Mouse (Mus musculus) embryo, embryonic 9.5 days (tissue): ENCODE data around the gene Wdr38.
"Not testable (repeated sequence)": the region's sequence is repeated elsewhere in the genome, so short reads cannot be mapped to it uniquely, and the experiment has no call there.

ENCODE experiments used
- DNase-seq: peaks from one replicate; pipeline ENCODE4 v3.0.0-alpha.2; 2017; ENCODE audit errors: extremely low spot score

Wdr38 gene

DNA sequence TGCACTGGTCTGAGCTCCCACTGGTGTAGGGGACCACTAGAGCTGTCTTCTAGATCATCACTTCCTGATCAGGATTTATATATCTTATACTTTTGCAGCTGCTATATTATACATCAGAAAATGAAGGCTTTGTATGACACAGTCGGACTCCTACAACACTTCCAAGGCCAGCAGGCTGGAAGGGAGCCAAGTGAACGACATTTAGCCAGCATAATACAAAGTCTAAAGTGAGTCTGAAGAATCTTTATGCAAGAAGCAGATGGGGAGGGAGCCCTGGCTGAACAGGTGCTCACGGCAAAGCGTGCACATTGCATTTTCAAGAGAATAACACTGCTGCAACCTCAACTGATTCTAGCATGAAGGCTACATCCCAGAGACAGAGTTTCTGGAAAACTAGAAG lies 4.8 kb upstream of the Wdr38 start:
- DNase-seq: no peak

DNA sequence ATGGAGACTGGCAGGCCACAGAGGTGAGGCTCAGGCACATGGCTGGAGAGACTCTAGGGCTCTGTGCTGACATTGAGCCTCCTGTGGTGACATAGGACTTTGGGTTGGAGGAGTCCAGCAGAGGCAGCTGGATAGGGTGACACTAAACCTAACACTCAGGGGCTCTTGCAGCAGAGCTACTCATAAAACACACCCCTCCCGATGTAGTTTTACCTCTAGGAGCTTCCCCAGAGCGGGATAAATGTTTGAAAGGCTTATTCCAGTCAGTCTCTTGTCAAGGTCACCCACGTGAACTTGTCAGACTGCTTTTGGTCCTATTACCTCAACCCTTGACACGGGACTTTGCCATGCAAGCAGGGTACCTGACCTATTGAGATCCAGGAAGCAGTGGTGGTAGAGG lies 2.1 kb downstream of the Wdr38 start:
- DNase-seq: peak; percentile 27

DNA sequence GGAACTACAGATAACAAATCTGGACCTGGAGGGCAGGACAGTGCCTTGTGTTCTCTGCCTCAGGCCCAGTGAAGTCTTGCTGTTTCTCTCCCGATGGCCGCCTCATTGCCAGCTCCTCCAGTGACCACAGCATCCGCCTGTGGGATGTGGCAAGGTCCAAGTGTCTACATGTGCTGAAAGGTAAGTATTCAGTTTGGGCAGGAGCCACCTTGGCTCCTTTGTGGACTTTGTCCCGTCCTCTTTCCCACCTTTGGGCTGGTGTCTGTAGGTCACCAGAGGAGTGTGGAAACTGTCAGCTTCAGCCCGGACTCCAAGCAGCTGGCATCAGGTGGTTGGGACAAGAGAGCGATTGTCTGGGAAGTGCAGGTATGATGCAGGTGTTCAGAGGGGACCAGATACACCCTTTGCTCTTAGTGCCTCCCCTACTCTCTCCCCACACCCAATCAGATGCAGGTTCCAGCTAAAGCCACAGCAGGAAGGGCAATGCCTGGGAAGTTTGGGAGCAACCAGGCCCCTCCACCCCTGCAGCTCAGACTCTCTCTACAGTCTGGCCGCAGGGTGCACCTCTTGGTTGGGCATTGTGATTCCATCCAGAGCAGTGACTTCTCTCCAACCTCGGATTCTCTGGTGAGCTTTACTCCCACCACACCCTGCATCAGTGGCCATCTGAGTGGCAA lies 2.8 kb downstream of the Wdr38 start:
- DNase-seq: peak; percentile 20

DNA sequence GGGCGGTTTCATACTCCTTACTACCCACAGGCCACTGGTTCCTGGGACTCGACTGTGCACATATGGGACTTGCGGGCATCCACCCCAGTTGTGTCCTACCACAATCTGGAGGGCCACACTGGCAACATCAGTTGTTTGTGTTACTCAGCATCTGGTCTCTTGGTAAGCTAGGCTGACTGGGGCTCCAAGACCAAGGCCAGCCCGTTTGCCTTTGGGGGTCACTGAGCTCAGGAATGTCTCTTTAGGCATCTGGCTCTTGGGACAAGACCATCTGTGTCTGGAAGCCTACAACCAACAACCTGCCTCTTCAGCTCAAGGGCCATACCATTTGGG lies 3.3 kb downstream of the Wdr38 start:
- peak; percentile 29 for DNase-seq

DNA sequence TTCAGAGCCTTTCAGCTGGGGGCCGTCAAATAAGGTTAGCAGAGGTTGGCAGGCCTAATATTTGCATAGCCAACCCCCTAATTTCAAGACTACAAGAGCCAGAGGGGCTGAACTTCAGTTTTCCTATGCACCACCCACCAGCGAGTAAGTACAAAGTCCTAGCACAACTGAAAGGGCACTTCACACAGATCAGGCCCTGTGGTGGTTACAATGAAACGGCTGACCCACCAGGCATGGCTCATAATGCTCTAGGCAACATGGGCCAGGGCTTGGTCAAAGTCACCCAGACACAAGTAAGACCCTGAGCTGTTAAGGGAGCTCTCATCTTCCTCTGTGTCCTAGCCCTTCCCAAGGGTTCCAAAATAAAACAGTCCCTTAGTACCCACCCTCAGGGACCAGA lies 4.6 kb downstream of the Wdr38 start:
- no peak for DNase-seq

DNA sequence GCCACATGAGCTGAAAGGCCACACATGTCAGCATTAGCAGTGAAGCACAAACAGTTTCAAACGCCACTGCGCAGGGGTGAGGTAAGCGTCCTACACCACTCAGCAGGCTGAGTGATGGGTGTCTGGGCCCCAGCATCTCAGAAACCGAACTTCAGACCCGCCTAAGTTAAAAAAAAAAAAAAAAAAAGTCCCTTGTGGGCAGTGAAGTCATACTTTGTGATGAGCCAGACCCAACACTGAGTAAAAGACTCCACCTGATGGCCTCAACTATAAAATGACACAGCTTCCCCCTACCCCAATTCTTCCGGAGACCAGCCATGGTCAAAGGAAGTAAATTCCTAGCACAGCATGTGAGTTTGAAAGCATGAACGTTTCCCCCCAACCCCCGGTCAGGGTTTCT lies 5.8 kb downstream of the Wdr38 start:
- no peak for DNase-seq

DNA sequence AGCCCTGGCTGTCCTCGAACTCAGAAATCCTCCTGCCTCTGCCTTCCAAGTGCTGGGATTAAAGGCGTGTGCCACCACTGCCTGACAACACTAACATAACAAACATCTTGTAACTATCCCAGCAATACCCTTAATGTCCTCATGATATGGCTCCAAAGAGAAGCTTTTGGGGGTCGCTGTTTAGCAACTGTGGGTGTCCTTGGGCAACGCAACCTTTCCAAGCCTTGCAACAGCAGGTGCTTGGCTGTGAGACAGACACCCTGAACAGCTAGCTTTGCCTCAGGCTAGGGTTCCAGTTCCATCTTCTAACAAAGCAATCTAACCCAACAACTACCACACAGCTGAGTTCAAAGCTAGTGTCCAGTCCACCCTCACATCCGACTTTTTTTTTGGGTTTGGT lies 6.2 kb downstream of the Wdr38 start:
- DNase-seq: no peak

DNA sequence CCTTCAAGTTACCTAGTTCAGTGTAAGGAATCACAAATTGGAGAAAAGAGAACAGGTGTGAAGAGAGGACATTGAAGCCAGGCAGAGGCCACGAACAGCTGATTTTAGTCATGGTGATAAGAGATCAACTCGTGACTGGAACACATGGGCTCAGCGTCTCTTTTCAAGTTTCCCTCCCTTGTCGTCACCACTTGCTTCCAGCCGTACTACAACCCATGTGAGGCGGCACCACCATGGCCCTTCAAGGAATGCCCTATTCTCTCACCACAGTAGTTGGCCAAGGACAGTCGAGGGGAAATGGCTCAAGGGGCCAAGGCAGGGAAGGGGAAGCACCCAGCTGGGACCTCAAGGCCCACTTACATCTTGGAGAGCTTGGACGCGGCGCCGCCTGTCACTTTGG lies 7.1 kb downstream of the Wdr38 start:
- DNase-seq: peak; percentile 24

DNA sequence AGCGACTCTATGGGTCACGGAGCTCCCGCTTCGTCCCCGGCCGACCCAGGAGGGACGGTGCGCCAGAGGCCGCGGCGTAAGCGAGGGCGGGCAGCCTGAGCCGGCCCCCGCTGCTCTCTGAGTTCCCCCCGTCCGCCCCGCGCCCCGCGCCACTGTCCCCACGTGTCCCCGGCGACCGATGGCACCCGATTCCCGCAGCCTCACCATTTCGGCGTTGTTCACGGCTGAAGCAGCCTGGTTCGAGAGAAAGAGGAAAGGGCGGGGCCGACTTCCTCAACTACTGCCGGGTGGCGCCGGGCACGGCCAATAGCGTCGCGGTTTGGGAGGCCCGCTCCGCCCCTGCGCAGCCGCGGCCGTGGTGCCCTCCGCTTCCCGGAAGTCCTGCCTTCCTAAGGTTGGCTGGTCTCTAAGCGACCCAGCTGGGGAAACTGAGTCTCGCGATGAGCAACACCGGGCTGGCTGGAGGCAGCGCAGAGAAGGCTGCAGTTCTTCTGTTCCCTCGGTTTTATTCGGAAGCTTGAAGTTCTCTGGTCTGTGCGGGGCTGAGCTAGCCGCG lies 7.7 kb downstream of the Wdr38 start, which contains the start of gene Arpc5l:
TSS of gene Arpc5l (plus strand) at position 469 of the 556 bp plus-strand sequence.
- peak; percentile 88 for DNase-seq

DNA sequence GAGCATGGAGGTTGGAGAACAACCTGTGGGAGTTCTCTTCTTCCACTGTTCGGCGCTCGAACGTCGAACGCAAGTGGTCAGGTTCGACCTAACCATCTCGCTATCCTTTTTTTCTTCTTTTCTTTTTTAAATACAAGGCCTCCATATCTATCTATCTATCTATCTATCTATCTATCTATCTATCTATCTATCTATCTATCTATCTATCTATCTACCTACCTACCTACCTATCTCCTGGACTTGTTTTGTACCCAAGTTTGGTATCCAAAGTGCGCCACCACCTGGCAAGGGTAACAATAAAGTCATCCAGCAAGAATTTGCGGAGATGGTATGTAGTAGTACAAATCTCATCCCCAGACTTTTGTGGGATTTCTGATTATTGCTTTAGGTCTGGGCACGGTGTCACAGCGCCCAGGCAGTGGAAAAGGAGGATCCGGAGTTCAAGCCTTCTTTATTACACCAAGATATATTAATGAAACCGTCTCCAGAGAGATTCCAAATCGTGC lies 8.4 kb downstream of the Wdr38 start, which contains the start of gene Rpl35:
TSS of gene Rpl35 (minus strand) at position 51 of the 506 bp plus-strand sequence.
- DNase-seq: peak; percentile 42

DNA sequence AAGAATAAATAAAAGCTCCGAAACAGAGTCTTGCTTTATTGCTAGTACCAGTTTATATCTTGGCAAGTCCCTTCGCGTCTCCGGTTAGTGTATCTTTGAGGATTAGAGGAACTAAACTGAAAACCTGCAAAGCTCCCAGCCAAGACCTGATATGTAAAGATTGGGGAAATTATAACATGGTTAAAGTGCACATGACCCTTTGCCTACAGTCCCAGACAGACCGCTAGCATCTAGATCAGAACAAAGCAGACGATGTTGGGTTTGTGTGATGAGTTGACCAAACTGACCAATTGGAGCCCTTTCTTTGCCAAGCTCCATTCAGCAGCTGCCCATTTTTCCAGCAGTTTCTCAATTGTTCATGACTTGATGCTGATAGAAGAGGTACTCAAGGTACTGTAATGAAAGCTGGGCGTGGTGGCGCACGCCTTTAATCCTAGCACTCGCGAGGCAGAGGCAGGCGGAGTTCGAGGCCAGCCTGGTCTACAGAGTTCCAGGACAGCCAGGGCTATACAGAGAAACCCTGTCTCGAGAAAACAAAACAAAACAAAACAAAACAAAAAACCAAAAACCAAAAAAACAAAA lies 9.0 kb downstream of the Wdr38 start:
- DNase-seq: no peak

DNA sequence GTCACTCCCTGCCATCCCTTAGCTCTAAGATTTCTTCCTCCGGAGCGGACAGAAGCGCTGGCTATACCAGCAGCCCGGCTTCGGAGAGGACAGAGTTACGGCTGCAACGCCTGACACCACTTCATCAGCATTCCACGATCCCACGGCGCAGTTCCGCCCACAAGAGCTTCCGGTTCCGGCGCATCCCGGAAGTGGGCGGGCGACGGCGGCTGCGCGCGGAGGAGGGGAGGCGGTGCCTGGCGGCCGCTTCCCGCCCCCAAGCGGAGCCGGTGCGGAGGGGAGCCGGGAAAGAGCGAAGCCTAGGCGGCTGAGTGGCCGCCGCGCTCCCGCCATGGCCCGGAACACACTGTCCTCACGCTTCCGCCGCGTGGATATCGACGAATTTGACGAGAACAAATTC lies 10.6 kb downstream of the Wdr38 start:
- peak; percentile 93 for DNase-seq

DNA sequence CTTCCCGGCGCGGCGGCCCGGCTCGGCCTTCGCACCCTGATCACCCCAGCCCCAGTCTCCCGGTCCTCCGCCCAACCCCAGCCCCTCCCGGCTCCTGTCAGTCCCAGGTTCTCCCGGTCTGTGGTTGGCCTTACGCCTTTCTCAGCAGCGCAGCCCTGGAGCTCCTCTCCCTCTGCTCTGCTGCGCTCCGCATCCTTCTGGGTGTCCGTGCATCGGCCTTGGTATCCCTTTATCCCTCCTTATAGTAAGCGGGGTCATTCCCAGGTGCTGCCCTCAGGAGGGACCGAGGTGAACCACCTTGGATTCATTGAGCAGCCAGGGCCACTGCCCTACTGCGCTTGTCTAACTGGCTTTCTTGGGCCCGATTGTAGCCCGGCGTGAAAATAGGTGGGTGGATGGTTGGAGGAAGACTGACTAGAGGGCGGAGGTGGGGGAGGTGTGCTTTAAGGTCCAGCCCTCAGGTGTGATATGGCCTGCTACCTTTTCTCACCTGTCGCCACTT lies 11.1 kb downstream of the Wdr38 start:
- no peak for DNase-seq

DNA sequence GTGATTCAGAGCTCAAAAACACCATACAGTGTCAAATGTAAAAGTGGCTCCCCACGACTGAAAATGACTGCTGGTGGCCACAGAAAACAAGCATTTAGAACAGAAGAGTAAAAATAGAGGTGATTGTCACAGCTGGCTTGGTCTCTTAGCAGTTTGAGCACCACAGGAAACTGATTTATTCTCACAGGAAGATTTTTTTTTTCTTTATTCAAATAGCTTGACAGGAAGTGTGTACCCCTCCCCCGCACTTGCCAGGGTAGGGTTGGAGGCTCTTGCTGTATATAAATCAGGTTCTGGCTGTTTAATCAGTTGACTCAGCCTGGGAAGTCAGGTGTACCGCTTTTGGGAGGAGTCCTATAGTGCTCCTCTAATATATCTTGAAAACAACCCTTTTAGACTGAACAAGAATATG lies 11.7 kb downstream of the Wdr38 start:
- no peak for DNase-seq

DNA sequence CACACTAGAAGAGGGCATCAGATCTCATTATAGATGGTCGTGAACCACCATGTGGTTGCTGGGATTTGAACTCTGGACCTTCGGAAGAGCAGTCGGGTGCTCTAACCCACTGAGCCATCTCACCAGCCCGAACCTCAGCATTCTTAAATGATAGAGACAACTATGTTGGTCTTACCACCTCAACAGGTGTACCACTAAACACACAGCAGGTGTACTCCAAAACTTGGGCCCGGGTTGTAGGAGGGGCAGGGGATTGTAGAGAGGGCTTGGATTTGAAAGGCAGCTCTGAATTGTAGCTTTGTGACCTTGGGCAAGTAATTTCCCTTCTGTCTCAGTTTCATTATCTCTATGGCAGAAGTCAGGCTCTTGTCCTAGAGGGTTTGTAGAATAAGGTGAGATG lies 12.9 kb downstream of the Wdr38 start:
- not testable (repeated sequence) for DNase-seq

DNA sequence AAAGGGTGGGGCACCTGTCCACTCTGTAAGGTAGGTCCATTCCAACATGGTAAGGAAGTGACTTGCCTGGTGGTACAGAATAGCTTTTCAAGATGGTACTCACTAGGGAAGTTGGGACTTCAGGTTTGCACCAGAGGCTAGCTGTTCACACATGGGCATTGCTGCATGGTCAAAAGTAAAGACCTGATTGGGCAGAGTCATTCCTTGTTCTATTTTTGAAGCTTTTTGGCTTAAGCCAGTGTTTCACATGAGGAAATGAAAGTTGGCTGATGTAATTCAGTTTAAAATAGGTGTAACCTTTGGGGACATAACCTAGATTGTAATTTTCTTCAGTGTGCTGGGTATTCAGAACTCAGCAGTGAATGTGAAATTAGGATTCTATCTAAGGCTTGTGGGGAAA lies 14.0 kb downstream of the Wdr38 start:
- DNase-seq: no peak

DNA sequence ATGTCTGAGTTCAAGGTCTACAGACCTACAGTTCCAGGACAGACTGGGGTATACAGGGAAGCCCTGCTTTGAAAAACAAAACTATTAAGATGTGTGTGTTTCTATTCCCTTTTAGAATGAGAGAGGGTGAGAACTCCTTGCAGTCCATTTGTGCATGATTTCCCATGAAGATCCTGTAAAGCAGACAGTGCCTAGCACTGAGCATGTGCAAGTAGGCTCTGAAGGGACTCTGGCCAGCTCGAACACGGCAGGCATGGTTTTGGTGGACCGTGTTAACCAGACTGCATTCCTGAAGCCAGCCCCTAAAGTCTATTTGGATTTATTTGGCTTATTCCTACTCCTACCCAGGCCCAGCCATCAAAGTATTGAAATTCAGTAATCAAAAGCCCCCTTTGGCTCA lies 14.7 kb downstream of the Wdr38 start:
- no peak for DNase-seq

DNA sequence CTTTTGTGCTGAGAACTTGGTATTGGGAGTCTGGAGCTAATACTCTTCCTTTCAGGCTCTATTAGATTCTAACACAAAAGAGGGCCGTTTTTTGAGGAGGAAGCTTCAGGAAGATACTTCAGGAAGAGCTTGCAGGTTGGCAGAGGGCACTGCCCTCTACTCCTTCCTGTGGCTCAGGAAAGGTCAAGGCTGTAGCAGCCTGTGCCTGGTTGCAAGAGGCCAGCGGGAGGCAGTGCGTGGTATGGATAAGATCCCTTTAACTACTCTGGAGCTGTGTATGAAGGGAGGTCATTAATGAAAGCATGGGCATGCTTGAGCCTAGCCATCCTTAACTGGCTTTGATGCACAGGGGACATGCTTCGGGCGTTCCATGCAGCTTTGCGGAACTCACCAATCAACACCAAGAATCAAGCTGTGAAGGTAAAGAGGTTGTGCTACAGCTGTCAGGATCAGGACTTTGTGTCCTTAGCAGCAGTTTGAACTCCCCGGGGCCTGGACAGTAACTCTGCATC lies 15.5 kb downstream of the Wdr38 start:
- no peak for DNase-seq

DNA sequence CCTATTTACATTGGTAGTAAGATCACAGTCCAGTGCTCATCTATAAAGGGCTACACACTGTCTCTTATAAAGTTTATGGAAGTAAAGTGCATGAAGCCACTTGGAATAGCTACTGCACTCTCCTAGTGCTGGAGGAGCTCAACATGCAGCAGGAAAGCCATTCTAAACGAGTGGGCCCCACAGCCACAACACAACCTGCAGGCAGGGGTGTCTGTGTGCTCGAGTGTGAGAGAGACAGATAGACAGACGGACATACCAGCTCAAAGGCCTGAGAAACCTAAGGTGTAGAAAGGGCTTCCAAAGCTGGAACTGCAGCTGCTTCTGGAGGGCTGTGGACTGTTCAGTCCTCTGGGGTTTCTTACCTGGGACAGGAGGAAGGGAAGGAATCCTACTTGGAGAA lies 19.3 kb downstream of the Wdr38 start:
- DNase-seq: no peak

DNA sequence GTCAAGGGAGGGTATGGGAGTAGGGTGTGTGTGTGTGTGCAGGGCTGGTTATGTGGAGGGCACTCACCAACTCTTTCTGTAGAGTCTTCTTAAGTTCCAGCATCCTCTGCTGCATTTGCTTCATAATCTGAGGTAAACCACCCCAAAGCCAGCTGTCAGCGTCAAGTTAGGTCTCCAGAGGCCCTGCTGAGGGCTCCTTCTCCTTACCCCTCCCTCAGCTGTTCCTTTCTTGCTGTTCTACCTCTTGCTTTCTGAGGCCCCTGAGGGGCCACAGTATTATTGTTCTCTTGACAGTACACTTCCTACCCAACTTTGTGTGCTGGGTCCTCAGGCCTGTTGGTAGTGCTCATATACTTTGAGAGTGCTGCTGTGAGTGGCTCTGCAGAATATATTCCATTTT lies 22.7 kb downstream of the Wdr38 start:
- DNase-seq: no peak

DNA sequence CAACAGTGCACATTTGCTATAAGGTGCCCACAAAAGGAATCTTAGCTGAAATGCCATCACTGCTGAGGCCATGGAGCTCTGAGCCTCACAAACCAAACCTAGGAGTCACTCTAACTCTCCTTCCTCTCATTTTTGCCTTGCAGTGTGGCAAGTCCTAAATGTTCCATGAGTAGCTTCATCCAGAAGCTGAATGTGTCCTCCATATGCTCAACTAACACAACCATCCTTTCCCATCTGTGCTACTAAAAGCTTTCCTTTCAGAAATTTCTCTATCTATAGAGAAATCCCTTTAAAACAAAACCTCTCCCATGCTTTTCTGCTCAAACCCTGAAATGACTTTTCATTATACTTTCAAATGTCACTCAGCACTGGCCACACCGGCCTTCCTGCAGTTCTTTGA lies 34.3 kb downstream of the Wdr38 start:
- no peak for DNase-seq

DNA sequence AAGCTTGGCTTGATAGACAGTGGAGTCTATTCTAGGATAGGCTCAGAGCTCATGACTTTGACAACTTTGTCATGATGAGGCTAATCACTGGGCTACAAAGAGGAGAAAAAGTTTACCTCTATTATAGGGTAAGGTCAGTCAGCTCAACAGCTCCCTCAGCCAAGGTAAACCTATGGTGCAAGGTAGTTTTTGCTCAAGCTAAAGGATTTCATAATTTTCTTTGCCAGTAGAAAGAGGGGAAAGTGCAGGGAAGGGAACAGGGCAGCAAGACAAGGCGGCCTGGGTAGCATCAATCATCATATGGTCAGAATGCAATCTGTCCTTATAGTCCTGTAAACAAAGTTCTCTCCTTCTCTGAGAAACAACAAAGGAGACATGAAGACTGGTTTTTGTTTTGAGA lies 42.9 kb downstream of the Wdr38 start:
- DNase-seq: no peak

DNA sequence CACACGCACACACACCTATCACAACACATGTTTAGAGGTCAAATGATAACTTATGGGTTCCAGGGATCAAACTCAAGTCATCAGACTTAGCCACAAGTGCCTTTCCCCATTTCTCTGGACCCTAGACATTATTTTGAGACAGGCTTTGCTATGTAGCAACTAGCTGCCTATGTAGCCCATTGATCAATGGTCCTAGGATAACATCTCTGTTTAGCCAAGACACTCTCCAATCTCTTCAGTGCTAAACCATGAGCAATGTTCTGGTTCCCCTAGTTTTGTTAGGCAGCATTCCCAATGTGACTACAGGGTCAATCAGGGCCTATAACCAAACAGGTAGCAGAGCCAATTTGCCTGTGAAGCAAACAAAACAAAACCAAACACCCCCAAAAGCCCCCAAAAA lies 51.2 kb downstream of the Wdr38 start:
- DNase-seq: no peak
